Mouse (Mus musculus) right cerebral cortex, postnatal 36 days (tissue): Measurements from ENCODE around the gene Tead3.
"Not testable (repeated sequence)": the region's sequence is repeated elsewhere in the genome, so short reads cannot be mapped to it uniquely, and the experiment has no call there.

Source experiments
- DNase-seq, 2 experiments: peaks; one replicate each; pipeline ENCODE4 v3.0.0; 2022; ENCODE audit warnings: low spot score in 2 of 2, mixed read lengths in 1 of 2

Tead3 gene

DNA sequence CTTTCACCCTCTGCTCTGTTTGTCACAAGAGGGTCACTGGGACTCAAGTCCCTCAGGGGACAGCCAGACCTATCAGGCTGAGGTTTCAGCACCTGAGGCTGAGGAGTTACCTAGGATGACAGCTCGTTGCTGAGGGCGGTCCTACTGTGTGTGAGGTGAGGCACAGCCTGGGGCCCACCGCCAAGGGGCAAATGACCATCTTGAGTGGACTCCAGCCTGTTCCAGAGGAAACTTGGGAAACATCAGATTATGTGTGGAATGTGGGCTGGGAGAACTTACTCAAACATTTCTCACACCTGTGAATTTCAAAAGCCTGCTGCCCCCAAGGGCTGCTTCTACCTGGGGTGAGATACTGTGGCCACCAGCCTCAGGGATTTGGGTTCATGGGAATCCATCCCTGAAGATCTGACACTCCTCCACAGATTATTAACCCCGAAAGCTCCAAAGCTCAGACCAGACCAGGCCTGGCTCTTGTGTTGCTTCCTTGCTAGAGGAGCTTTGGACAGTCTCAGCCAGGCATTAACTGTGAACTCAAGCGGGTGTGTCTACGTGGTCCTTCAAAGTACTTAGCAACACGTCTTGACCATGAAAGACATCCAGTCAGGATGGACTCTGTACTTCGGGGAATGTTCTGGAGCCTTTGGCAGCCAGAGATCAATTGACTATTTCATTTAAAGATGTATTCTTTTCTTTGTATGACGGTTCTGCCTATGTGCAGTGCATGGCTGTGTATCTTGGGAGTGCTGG, 10.1 kb upstream of the Tead3 start:
- DNase-seq, result no peak

DNA sequence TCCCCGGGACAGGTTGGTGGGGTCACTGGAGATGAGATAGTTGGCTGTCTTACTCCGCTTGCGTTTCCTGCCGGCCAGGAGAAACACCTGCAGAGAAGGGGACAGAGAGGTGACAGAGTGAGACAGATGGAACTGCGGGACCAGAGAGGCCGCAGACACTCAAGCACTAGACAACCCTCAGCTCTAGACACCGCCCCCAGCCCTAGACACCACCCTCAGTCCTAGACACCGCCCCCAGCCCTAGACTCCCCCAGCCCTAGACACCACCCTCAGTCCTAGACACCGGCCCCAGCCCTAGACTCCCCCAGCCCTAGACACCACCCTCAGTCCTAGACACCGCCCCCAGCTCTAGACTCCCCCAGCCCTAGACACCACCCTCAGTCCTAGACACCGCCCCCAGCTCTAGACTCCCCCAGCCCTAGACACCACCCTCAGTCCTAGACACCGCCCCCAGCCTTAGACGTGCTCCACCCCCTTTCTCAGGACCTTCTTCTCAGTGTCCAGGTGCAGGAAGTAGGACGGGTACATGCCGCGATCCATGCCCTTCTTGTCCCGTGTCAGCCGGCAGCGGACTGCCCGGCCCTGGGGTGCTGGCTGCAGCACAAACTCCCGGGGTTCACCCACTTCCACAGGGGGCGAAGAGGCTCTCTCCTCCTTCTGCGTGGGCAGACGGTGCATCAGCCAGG, 8.1 kb upstream of the Tead3 start:
- DNase-seq, result not testable (repeated sequence)

DNA sequence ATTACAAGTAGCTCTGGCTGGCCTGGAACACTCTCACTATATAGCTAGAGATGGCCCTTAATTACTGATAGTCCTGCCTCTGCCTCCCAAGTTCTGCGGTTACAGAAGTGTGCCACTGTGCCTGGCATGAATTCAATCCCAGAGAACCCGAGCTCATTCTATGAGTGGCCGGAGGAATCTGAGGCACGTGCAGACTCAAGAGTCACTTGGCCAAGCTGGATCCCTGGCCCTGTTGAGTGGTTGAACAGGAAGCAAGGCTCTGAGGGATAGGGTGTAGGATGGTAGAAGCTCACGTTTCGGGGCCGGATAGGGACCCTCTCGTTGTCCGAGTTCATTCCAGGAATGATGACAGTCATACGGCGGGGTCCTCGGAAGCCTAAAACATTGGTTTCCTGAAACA, 5.3 kb upstream of the Tead3 start:
- no peak for DNase-seq

DNA sequence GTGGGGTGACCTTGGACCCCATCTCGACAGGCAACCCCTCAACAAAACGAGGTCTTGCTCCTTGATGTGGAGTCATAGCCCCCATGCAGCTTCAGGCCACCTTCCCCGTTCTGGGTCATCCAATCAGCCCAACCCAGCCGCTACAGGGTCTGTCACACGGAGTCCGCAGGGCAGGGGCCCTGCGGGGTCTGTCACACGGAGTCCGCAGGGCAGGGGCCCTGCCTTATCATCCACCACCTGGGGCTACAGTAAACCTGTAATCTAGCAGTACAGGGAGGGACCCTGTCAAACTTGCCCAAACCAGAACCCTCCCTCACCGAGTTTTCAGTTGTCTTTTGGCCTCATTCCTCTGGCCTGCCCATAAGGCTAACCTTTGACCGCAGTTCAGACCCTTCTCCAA, 1.4 kb upstream of the Tead3 start:
- DNase-seq, result no peak

DNA sequence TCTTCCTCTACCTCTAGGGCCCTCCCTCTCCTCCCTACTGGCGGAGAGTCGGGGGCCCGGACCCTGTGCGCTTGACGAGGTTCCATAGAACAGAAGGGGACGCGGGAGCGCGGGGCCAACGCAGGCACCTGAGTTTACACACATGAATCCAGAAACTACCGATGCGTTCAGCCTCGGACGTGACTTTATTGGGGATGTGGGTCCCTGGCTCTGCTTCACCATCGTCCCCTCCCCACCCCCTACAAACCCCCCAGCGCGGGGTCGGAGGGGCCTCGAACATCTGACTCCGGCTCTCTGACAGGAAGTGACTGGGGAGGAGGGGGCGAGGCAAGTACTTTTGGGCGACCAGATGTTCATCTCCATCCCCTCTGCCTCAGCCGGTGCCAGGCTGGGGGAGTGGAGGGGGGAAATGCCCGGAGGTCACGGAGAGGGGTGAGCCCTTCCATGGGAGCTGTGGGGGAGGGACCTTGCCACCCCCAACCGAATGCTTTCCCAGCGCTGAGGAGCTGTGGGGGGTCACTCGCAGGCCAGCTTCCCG, 805 bp upstream of the Tead3 start:
- DNase-seq, result no peak

DNA sequence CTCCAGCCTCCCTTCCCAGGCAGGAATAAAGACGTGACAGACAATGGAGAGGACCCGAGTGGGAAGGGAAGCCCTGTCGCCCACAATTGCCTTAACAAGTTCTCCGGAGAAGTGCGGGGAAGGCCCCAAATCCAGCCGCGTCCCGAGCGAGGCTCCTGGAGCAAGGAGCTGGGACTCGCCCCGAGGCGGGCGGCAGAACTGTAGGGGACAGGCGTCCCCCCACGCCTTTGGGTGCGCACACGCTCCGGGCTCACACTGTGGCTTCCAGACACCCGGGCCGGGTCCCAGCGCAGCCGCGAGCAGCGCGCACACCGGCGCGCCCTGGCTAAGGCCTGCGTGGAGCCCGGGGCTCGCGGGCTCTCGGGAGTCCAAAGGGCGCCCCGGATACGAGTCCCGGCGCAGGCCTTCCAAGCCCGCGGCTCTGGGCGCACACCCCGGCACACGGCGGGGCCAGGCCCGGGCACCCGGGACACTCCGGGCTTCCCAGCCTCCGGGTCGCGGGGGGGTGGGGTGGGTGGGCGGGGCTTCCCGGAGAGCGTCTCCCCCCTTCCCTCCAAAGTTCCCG, 634 bp downstream of the Tead3 start:
- DNase-seq, result no peak

DNA sequence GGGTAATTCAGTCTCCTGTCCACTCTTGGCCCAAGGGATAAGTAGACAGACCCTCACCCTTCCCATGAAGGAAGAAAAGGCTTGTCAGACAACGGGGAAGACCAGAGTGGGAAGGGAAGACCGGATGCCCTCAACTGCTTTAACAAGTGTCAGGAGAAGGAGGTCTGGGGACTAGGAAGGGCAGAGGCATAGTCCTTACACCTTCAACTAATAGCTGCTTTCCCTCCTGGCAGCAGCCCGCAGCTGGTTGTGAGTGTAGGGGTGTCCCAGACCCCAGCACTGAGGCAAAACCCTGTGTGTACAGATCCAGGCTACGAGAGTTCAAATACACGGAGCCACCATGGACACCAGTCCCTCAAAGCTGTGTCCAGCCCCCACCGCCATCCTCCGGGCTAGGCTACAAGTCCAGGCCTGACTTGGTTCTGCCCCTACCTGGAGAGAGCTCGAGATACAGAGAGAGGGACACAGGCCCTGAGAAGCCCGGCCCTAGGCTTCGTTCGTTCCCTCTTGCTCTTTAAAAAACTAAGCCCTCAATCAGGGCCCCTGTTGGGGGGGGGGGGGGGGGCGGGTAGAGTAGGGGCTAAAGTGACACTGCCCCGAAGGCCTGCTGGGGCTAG, 1.2 kb downstream of the Tead3 start:
- no peak for DNase-seq

DNA sequence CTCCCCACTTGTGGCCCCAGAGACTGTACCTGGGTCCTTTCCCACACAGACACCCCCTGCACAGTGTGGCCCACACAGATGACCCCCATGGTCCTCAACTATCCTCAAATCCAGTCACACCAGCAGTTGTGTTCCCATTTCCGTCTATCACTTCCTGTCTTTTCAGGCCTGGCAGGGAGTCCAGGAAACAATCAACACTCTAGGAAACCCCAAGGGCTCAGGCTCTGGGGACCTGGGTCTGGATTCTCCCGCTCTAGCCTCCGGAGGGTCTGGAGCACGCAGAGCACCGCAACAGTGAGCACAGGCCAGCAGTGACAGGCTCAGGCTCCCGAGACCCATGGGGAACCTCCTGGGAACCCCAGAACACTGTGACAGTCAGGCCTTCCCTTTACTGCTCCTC, 2.4 kb downstream of the Tead3 start:
- DNase-seq, result no peak

DNA sequence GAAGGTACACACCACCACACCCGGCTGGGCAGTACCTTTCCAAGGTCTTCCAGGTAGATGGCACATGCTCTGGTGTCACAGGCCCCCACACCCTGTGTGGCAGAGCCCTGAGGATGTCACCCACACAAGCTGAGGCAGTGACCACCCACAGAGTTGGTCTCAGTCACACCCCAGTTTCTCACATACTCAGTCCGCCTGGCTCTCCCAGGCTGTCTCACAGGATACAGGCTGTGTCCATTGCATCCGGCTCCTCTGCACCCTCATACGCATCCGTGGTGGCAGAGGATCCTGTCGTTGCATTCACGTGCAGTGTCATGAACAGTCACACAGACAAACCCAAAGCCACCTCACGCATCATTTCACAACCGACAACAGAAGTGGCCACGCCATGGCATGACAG, 3.3 kb downstream of the Tead3 start:
- no peak for DNase-seq

DNA sequence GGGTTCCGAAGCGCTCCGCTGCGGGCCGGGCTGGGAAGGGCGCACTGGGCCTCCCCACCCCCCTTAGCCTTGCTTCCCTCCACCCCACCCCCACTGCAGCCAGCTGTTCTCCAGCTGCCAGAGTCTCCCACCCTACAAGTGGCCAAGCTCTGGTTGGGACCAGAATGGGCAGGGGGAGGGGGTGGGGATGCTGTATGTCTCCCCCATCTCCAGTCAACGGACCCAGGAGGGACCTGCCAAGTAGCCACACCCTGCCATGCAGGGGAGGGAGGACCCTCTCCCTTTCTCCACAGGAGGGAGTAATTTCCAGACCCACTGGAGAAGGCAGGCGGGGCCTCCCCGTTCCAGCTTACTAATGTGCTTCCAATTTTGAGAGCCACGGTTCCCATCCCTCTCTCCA, 4.7 kb downstream of the Tead3 start:
- no peak for DNase-seq

DNA sequence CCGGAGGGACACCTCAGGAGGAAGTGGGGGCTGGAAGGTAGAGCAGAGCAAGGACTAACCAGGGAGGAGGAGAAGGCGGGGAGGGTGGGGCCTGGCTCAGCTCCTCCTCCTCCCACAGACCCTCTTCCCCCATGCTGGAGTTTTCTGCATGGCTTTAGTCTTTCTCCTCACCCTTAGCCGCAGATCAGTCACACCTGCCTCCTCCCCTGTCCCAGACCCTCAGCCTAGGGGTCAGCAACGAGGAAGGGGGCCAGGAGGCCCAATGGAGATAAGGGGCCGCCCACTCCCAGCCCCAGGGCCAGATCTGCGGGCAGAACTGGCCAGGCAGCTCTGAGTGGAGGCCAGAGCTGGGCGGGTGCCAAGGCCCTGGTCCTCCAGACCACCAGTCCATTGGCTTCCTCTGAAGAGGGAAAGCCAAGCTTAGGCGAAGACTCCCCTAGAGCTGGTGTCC, 5.3 kb downstream of the Tead3 start:
- no peak for DNase-seq

DNA sequence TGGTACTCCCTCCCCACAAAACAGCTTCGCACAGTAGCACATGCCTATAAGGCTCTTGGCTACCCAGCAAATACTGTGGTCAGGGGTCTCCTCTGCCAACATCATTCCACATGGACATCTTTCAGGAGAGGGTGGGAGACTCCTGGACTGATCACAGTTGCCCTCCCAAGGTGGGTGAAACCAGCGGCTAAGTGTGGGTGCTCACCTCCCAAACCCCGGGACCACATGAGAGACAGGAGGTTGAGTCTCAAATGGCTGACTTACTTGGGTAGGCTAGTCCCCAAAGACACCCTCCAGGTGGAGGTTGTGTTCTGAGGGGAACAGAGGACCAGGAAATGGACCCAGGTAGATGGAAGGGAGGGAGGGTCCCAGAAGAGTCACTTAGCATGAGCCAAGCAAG, 5.9 kb downstream of the Tead3 start:
- DNase-seq, result no peak

DNA sequence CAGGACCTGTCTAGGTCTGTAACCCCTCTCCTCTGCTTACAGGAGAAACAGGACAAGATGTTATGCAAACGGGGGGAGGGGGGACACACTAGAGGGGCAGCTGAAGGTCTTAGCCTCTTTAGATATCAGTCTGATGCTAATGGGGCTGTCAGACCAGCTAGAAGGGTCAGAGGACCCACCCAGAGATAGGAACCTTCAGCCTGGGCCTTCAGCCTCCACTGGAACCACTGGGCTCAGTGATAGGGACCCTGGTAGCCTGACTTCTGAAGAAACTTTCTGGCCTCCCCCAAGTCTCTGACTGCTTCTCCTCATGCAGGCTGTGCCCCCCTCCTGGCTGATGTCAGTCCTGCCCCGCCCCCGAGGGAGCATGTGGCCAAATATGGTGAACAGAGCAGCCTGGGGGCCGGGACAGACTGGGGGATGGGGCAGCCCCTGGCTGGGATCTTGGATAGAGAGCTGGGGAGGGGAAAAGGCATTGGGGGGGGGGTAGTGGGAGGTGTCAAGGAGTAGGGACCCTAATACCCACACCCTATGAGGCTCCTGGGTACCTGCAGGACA, 6.5 kb downstream of the Tead3 start:
- no peak for DNase-seq

DNA sequence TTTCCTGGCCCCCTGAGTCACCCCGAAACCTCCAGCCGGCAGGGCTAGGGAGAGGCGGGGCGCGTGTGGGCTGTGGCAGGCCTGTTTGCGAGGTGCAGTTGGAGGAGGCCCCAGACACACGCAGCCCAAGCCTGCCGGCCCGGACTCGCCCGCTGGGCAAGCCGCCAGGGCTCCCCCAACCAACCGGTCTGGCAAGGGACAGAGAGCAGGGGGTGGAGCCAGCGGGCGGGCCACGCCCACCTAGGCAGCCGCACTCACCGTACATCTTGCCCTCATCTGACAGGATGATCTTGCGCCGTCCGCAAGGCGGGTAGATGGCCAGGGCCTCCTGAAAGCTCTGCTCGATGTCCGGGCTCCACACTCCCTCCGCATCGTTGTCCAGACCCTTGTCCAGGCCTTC, 9.5 kb downstream of the Tead3 start:
- peak; percentile 32 to 57 for DNase-seq

DNA sequence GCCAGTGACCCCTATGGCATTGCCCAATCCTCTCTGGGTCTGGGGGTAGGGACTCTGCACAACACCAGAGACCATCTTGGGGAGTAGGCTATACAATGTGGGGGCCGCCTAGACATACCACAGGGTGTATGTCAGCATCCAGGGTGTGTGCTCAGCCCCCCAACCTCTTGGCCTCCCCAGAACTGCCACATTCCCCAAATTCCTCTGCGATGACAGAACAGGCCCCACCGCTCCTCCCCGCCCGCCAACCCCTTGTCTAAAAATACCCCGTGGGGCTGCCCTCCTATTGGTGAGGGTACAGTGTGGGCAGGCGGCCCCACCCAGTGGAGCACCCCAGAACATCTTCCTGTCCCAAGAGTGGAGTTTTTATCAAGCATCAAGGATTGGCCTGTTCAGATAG, 10.0 kb downstream of the Tead3 start:
- DNase-seq, result no peak

DNA sequence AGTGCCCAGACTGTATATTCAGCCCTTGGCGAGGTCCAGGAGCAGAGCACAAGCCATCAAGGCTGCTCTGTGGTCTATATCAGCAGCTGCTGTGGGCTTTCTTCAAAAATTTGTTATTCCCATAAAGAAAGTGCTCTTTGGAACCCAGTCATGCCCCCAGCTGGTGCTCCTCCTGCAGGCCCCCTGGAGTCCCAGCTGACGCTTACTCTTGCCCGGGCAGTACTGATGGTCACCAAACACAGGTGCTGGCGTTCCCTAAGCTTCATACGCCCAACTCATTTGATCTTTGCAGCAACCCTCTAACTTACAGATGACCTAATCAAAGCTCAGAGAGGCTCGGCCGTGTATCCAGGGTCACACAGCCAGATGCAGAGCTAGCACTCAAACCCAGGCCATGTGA, 13.1 kb downstream of the Tead3 start:
- DNase-seq, result no peak

DNA sequence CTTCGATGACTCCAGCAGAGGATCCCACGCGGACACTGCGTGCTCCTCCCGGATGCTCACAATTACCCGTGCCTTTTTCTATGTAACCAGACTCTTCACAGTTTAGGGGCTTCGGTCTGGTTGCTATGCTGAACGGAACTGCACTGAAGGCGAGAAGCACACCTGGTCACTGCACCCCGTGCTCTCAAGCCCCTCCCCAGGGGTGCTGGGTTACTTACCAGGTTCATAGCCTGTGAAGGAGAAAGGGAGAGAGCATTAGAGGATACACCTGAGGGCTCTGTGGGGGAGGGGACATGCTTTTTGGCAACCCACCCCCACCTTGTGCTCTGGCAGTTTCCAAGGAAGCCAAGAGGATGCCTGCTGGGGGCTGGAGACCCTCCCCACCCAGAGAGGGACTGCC, 15.3 kb downstream of the Tead3 start:
- no peak for DNase-seq

DNA sequence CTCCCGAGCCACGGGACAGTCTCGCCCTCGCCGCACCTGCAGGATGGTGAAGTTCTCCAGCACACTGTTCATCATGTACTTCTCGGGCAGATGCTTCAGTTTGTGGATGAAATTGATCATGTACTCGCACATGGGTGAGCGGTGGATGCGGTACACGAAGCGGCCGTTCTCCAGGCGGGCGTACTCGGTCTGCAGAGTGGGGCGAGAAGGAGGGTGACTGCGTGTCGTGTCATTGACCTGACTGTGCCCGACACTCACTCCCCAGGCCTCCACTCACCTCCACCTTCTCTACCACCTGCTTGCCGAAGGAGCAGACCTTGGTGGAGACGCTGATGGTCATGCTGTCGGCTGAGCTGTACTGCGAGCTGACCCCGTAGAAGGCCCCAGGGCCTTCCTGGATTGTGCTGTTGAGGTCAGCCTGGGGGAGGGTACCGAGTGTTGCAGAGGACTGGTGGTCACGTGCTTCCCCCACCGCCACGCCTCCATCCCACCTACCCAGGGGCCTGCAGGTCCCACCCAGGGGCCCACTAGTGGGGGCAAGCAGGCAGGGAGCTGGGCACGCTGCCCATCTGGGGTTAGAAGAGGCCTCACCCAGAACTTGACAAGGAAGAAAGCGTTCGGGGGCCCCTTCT, 17.6 kb downstream of the Tead3 start:
- no peak for DNase-seq

DNA sequence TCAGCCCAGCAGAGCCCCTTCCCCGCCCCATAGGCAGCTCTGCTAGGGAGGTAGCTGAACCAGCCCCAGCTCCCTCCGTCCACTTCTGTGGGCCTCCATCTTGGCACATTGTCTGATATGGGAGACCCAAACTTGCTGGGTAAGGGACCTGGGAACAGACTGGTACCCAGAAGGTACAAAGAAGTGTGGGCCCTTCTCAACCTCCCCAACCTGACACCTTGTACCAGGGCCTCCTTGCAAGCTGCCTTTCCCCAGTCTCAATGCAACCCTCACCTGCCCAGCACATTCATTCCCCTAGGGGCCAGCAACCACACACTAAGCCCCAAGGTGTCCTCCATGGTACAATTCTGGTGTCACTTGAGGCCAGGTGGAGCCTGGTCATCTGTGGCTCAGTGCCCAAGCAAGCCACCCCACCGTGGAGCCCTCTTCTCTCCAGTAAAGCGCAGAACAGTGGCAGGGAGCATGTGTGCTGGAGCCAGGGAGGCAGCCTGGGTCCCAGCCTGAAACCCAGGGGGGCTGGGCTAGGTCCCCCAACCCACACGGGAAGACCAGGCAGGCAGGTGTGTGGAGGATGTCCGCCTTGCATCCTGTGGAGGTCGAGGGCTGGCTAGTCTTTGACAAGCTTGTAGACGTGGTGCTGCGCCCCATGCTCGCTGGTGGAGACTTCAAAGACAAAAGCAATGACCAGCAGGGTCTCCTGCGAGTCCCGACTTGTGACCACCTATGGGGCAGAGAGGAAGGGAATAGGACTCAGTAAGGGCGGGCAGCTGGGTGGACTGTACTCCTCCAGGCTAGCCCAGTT, 18.3 kb downstream of the Tead3 start:
- DNase-seq, result no peak

DNA sequence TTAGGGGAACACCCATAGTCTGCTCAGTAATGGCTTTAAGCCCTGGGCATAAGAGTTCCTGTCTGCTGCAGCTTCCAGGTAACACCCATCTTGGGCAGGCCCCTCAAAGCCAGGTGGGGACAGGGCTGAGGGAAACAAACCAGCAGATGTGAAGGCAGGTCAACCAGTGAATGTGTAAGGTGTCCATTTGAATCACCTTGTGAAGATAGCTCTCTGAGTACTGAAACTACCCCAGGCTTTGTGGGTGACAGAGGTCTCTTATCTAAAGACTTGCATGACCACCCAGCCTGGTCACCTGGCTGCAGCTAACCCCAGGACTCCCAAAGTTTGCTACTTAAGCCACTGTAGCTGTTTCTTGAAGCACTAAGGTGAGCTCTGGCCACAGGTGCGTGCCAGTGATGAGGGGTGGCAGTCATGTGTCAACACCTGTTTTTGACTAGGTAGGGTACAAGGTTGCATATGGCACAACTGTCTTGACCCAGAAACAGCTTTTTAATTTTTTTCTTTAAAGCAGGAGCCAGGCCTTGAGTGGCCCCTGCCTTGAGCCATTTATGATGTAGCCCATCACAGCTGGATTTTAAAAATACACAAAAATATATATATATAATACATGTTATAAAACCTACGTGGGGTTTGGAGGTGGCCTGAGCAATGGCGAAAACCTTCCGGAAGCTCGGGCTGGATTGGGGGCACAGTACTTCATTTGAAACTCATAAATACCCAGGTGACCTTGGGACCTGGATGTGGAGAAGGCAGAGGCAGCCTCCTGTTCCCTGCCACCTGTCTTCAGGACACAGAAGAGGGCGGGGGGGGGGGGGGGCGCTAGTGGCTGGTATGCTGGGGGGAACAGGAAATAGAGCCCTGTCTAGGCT, 19.1 kb downstream of the Tead3 start:
- DNase-seq, result no peak
